Mouse (Mus musculus) embryonic fibroblast, embryonic 13.5 days (primary cell): ENCODE measurements around the gene Lysmd1.

Experiments
- CTCF ChIP-seq: IDR thresholded peaks from 2 replicates; pipeline ENCODE4 v1.5.1; 2011; ENCODE audit warnings: mild to moderate bottlenecking, control low read depth, low read length, moderate library complexity, borderline replicate concordance; ENCODE audit not compliant: insufficient read depth
- POLR2A ChIP-seq: IDR thresholded peaks from 2 replicates; pipeline ENCODE4 v1.6.1; 2011; ENCODE audit warnings: low read depth, mild to moderate bottlenecking, control low read depth, low read length, moderate library complexity

DNA sequence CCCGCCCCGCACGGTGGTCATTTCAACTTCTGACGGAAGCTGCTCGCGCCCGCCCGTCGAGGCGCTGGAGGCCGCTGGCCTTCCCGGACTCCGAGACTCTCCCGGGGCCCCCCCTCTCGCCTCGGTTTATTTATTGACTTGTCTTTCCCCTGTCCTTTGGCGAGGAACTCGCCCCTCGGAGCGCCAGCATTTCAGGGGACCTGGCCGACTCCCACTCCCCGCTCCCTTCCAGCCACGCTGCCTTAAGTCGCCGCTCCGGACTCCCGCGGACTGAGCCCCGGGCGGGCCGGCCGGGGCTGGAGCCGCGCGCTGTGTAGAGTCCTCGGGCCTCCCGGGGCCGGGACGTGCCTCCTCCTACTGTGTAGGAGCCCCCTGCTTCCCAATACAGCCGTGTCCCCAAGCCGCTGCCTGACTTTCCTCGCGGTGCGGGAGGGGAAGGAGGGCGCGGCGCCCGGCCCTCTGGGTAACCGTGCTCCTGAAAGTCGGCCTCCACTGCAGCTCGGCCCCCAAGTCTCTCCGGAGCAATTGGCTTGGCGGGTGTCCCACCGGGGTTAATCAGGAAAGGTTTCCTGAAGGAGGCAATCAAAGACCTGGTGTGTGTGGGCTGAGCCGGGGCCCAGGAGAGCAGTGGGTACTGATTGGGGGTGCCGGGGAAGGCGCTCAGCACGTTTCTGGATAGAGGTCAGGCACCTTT is 39.5 kb downstream of the Lysmd1 start:
- no peak for TF ChIP-seq CTCF
- no peak for TF ChIP-seq POLR2A
